Mouse (Mus musculus) left cerebral cortex, postnatal 36 days (tissue): Measurements from ENCODE around the gene Gja5. TPM values are rescaled to one million over a fixed set of nuclear protein-coding genes. Genes with fewer than 3 reads are reported as not detected.

ENCODE experiments used
- DNase-seq, 2 experiments: peaks; one replicate each; pipeline ENCODE4 v3.0.0; 2021 to 2022; ENCODE audit warnings: low spot score in 2 of 2, mixed read lengths in 1 of 2
- intact Hi-C: fragments of 180-260 bp; cut with DNase I; formaldehyde crosslinking; loops from one replicate; pipeline ENCODE4 v1.15.1; 2025
- total RNA-seq, 2 experiments: library from RNA; stranded (reverse); gene quantifications; 2 replicates each; pipeline ENCODE4 v1.2.3; 2021

Gene Gja5
- total RNA-seq, 2 experiments from 2014 or later: 0.84 to 2.0 TPM

DNA sequence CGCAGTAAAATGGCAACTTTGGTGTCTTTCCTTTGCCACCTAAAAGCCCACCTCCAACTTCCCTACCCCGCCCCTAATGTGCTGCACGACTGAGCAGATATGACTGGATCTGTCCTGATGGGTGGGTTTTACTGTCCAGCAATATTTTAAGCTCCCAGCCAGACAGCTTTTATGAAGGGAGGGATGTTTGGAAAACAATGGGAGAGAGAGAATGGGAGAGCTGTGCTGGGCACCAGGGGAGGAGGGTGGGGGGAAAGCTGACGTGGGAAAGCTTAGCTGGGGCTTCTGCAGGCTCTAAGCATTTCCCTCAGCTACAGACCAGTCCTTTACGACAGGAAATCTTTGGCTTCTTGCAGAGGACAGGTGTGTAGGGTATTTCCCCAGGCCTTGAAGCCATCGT lies 21.4 kb downstream of the Gja5 start, which contains the start of gene Gja8:
Gene Gja8, minus strand, starts transcription at position 101 of the 400 bp plus-strand sequence.
- no peak for DNase-seq
- intact Hi-C loops: no loop called here

DNA sequence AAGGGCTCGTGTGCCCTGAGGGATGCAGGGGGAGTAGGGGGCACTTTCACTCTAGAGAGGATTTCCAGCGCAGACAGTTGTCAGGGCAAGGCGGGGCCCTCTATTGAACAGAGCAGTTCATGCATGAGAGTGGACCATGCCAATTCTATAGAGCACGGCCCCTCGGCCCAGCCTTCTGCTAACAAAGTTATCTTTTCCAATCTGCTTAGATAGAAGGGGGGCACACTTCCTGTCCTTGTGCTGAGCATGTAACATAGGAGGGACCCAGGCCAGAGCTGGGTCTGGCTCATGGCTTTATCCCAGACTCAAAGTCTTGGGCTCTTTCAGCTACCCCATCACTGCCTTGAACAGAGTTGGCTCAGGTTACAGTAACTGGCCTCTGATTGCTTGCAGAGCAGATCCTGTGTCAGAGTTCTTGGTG lies 26.8 kb downstream of the Gja5 start:
- no peak for DNase-seq
- intact Hi-C loops: no loop called here

DNA sequence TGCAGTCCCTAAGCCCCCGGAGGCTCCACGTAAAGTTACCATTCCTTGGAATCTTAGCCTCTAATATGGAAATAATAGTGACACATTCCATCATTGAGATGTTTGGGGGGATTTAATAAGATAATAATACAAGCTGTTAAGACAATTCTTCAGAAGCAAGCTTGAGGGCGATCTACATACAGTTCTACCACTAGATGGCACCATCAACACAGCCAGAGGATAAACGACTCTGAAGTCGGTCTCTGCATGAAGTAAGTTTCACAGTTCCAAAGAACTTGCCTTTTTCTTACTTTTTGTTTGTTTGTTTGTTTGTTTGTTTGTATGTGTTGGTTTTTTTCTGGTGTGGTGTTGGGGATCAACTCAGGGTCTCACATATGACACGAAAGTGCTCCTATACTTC lies 31.7 kb downstream of the Gja5 start:
- intact Hi-C loops: loop anchor here (1.0 to 5.0 kb wide), 5 partner anchors 141 to 1471 kb away; no protein-coding TSS in a partner anchor
- no peak for DNase-seq

DNA sequence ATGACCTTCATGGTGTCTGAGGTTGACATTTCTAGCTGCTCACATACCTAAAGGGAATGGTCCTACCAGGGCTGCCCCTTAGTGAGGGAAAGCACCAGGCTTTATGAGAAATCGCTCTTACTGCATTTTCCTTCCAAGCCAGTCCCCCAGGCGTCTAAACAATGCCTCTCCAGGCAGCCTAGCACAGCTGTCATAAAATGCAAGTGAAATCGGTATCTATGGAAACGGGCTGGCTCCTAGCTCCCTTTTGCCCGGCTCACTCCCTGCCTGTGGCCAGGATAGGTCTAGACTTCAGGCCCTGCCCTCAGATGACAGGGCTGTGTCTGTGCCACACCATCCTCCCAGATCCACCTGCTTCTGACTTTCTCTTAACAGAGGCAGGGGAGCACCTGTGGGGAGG lies 33.1 kb downstream of the Gja5 start:
- no peak for DNase-seq
- intact Hi-C loops: loop anchor here (2.0 to 5.0 kb wide), 4 partner anchors 139 to 1470 kb away; no protein-coding TSS in a partner anchor

DNA sequence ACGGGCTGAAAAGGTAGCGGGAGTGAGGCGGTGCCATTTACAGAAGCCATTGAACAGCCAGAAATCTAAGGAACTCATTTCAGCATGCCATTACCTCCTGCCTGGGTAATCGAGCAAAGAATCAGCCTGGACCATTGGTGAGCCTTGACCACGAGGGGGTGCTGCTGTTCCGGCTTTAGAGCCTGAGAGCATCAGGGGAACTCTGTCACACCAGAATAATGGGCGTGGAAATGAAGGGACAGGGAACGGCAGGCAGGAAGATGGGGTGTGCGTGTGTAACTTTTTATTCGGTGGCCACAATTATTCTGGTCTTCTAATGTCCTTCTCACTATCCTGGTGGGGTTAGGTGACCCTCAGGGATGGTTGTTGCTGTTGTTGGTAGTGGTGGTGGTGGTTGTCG lies 34.2 kb downstream of the Gja5 start:
- DNase-seq: peak; percentile 77 to 84
- intact Hi-C loops: loop anchor here (5.0 kb wide), 1 partner anchor 1469 kb away; no protein-coding TSS in a partner anchor

DNA sequence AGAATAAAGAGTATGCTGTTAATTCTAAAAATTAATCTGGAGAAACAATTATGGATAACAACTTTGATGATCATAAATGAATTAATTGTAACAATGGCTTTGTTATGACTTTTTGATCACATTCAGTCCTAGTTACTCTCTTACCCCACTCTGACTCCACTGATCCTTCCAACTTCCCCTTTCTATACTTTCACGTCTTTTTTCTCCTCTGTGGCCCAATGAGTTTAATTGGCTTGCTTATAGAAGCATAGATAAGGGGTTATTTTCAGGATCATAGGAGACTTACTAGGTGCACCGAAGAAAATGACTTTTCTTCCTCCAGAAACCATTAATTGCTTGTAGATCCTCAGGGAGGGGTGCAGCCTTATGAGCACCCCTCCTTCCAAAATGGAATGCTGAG lies 38.2 kb downstream of the Gja5 start:
- intact Hi-C loops: no loop called here
- no peak for DNase-seq

DNA sequence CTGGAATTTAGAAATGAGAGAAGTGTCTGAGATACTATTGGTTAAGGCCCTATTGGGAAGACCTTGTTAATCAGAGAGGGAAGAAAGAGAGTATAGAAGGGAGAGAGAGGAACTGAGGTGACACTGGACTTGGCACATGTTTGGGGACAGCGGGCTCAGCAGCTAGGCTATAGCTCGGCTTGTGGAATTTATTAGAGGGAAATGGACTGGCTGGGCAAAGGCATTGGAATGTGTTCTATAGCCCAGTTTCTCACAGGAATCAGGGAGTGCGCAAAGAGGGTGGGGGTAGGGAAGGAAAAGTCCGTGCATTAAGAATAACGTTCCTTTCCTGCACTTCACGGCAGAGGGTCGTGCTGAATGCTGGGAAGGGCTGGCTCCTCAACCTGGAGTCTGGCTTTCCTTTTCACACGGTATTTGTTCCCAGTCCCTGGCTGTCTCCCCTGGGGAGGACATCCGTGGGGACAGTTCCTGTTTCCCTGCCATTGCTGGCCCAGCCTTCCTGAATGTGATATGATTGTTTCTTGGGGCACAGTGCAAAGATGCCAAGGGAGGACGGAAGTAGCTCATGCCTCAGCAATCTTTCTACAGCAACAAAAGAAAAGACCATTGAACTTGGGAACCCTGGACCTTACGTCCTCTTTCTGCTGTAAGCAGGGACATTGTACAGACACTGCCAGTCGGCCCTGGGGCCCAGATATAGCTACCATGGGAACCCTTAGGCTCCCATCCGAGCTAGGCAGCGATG lies 49.2 kb downstream of the Gja5 start:
- no peak for DNase-seq
- intact Hi-C loops: no loop called here

DNA sequence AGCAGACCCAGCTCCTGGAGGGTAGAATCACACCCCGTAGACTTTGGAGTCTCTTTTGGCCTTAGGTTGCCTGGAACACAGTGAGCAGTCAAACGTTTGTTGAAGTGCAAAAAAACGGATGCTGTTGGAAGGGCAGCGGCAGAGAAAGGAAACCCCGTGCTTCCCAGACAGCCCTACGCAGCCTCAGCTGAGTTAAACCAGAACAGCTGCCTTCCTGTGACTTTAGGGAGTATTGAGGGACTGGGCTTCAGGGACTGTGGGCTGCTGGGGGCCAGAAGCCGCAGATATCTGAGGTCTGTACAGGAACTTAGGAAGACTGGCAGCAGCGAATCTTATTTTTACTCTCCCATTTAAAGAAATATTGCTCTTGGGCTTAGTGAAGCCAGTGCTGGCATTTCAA lies 56.1 kb downstream of the Gja5 start:
- intact Hi-C loops: no loop called here
- no peak for DNase-seq

DNA sequence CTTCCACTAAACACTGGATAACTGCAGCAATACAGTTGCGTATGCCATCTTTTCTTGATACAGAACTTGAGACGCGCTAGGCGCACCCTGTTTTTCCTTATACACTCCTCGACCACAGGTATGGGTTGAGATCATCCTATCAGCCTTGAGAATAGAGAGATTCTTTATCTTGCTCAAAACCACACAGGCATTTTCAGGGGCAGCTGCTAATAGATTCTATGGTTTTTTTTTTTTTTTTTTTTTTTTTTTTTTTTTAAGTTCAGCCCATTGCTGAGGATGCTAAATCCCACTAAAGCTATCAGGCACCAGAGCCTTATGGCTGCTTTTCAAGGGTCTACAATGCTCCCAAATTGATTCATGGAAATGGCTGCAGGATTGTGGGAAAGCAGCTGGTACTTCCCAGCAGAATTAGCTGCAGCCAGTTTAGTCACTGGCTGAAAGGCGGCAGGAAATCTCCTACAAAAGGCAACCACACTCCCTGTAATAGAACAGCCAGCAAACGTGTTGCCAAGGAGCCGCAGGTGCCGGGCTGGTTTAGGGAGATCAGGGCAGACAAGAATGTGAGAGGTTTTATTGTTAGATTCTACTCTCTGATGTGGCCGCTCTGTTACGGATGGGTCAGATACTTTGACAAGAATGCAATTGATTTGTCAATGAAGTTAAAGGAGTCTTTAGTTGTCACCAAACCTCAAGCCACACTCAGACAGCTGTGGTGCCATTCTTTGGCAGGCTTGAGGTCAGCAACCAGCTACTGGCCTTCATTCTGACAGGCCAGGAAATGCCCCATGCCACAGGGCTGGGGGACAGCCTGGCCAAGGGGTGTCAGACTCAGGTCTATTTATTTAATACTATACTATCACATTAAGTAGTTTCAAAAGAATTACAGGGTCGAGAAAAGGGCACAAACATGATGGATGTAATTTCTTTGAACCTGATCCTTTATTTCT lies 58.9 kb downstream of the Gja5 start:
- intact Hi-C loops: no loop called here
- DNase-seq: no peak

DNA sequence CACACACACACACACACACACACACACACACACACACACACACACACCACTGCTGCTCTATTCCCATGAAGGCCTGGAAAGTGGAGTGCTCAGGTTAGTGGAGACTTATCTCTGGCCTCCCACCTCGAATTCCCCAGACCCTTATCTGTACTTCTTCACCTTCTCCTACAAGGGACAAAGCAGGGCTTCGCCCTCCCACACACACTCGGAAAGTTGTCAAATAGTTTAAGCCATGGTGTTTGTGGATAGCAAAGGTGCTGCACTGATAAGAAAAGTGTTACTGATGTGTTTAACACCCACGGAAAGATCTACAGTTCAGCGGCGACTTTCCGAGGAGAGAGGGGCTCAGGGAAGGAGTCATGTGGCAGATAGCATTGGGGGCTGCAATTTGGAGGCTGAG lies 66.5 kb downstream of the Gja5 start:
- intact Hi-C loops: no loop called here
- DNase-seq: no peak

DNA sequence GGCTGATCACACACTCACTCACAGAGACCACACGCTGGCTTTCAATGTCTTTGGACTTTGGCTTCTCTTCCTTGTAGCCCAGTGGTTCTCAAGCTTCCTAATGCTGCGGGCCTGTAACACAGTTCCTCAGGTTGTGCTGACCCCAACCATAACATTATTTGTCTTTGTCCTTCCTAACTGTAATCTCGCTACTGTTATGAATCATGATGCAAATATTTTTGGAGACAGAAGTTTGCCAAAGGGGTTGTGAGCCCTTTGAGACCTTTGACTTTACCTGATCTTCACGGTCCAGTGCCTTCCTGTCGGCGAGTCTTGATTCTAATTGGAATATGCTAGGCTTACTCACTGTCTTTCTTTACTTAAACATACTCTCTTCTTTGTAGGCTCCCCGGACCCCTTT lies 70.0 kb downstream of the Gja5 start:
- DNase-seq: no peak
- intact Hi-C loops: no loop called here

DNA sequence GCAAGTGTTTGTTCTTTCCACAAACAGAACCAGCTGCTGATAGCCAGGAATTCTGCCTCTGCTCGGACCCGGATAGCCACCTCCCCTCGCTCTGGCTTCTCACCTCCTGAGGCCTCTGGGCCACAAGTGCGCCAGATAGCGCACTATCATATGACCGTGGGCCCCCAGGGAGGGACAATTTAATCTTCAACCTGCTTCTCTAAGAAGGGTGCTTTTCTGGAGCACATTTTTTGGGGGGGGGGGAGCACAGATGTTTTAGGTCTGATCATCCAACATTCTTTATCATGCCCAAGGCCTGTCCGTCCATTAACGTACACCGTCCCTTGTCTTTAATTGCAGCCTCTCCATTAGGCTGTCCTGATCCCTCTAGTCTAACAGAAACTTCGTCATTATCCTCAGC lies 71.1 kb downstream of the Gja5 start:
- no peak for DNase-seq
- intact Hi-C loops: no loop called here

DNA sequence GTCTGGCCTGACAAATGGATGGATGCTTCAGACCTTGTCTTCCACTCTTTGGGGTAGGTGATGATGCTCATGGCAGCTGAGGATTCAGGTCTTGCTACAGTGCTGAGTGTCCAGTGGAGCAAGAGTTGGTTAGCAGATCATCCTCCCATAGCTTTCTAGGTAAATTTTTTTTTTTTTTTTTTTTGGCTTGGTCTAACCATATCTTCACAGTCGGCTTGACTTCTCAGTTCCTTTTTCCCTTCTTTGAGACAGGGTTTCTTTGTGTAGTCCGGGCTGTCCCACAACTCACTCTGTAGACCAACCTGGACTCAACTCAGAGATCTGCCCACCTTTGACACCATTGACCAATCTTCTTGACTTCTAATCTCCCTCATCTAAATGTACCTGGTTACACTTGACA lies 73.0 kb downstream of the Gja5 start:
- intact Hi-C loops: no loop called here
- no peak for DNase-seq

DNA sequence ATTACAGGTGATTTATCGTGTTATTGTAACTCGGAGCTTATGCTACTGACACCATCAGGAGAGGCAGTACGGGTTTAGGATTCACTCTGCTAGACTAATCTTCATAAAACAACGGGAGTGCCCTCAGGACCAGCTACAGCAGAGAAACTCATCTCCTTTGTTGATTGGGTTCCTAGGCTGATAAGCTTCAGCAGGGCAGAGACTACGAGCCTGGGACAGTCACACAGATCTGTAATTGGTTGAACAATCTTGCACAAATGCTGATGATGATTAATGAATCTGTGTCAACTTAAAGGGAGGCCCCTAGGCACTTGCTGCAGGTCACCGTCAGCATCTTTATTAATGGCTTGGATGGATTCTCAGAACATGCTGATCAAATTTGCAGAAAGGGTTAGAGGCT lies 74.0 kb downstream of the Gja5 start:
- no peak for DNase-seq
- intact Hi-C loops: no loop called here

DNA sequence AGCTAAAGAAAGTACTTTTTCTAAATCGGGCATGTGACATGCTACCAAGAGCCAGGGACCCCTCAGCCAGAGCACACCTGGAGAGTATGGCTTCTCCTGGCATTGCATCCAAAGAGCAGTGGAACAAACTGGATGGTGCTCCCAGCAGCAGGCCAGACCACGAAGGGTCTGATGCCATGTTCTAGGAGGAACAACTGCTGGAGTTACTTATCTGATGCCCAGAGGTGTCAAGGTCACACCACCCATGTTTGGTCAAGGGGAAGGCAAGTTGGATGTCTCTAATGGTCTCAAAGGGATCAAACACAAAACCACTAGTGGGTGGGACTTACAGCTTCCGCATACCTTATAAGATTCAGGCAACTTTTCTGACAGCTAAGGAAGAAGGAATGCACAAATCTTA lies 74.5 kb downstream of the Gja5 start:
- DNase-seq: no peak
- intact Hi-C loops: no loop called here

DNA sequence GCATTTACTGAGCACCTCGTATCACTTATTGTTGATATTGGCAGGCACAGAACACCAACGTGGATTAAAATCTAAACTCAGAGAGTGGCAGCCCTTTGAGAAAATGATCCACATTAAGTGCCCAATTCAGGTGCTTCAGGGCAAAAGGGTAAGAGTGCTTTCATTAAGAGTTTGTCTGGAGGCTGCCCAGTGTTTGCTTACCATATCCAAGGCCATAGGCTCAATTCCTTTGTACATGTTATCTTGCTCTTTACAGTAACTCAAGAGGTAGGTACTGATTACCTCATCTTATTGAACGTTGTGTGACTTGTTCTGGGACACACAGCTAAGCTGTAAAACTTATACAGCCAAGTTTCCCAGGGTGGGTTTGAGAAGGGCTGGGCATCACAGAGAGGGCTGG lies 77.3 kb downstream of the Gja5 start:
- no peak for DNase-seq
- intact Hi-C loops: no loop called here

DNA sequence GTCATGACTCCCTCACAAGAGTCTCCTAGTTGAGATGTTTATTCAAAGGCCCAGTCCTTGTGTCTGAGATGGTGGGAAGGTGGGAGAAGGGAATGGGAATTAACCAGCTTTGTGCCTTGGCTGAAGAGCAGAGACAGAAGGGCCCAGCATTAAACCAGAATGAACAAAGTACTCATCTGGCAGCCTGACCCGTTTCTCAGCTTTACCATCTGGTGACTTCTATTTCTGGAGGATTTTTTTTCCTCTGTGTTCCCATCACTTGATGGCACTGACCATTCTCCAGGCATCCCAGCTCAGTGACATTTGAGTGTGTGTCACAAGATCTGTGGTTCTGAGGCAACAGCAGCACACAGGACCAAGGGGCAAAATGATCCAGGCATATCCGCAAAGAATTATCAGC lies 78.2 kb downstream of the Gja5 start:
- no peak for DNase-seq
- intact Hi-C loops: no loop called here

DNA sequence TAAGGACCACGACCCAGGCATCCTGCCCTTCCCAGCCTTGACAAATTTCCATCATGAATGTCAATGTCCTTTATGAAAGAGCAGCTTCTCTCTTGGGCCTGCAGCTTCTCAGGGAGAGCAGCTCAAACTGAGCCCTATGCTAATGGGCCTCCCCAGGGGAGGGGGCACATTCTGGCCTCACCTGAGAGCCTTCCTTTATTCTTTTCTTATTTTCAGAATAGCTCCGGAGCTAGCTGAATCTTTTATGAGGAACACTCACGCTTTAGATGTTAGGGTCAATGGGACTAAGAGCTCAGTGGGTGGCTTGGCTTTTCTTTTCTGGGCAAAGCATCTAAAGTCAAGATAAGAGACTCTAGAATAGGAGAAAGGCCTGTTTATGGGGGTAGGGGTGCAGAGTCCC lies 88.0 kb downstream of the Gja5 start:
- intact Hi-C loops: no loop called here
- DNase-seq: no peak

DNA sequence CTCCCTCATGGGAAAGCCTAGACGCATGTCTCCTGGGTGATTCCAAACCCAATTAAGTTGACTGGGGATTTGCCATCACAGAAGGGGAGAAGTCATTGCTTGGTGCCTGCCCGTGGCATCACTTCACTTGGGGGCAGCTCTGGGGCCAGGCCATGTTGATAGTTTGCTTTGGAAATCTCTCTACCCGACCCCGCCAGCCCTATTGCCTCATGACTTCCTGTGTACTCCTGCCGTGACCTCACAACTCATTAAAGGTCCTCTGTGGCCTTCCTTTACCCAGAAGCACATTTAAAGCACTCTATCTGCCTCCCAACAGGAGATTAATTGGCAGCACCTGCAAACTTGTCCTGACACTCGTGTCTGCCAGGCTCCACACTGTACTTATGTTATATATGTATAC lies 93.3 kb downstream of the Gja5 start:
- no peak for DNase-seq
- intact Hi-C loops: no loop called here

DNA sequence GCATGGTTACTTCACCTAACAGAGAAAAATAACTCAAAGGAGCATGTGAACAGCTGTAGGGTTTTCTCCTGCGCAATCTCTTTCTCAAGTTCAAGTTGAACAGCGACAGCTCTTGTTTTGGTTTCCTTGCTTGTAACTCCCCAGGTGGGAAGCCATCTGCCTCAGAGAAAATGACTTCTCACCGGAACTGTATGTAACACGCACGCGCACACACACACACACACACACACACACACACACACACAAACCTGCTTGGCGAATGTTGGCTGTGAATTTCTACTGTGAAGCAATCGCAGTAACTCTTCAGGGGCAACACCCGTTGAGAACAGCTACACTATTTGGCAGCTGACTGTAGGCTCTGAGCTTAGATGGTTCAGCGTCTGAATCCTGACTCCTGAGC lies 98.6 kb downstream of the Gja5 start:
- intact Hi-C loops: no loop called here
- DNase-seq: peak; percentile 4 to 8

DNA sequence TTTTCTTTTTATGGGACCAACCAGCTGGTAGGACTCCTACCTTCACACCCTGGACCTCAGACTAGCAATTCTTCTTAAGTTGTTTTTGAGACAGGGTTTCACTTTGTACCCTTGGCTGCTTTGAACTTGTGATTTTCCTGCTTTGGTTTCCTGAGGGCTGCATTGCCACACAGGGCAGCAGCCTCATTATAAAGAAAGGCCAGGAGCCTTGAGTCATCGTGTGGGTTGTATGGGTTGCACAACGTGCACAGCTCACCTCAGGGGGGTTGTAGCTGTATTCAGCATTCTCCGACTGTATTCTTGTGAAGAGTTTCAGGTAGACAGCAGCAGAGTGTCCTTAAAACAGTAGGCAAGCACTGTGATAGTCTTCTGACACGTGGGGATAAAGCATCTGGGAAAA lies 100.0 kb downstream of the Gja5 start:
- intact Hi-C loops: no loop called here
- DNase-seq: no peak
